Mouse (Mus musculus) layer of hippocampus, adult 9-11 months (tissue): ENCODE results near the gene Rims4.

Source experiments
- DNase-seq: peaks from one replicate; pipeline ENCODE4 v3.0.0; 2022

The Rims4 gene

GRCm38 (mm10) chr2:163865311-163865710 lies 53.2 kb downstream of the Rims4 start:
- no peak for DNase-seq

- no peak for DNase-seq
Measured at GRCm38 (mm10) chr2:163858254-163858947, 60.1 kb downstream of the Rims4 start.

GRCm38 (mm10) chr2:163857233-163857632 lies 61.2 kb downstream of the Rims4 start:
- no peak for DNase-seq

GRCm38 (mm10) chr2:163853461-163853901 lies 65.0 kb downstream of the Rims4 start, which contains the start of gene Kcnk15:
Gene Kcnk15 (plus strand): TSS chr2:163853651.
- DNase-seq = no peak

GRCm38 (mm10) chr2:163842043-163842442 lies 76.4 kb downstream of the Rims4 start:
- no peak for DNase-seq

GRCm38 (mm10) chr2:163839519-163839918 lies 79.0 kb downstream of the Rims4 start:
- no peak for DNase-seq

- peak; percentile 82 for DNase-seq
Measured at GRCm38 (mm10) chr2:163838043-163838442, 80.4 kb downstream of the Rims4 start.

- no peak for DNase-seq
Measured at GRCm38 (mm10) chr2:163831163-163831562, 87.3 kb downstream of the Rims4 start.

GRCm38 (mm10) chr2:163826494-163826893 lies 92.0 kb downstream of the Rims4 start:
- DNase-seq = no peak

- DNase-seq = no peak
Measured at GRCm38 (mm10) chr2:163825861-163826260, 92.6 kb downstream of the Rims4 start.

- DNase-seq = no peak
Measured at GRCm38 (mm10) chr2:163823771-163824170, 94.7 kb downstream of the Rims4 start.

GRCm38 (mm10) chr2:163823248-163823647 lies 95.2 kb downstream of the Rims4 start:
- DNase-seq = no peak

- DNase-seq = no peak
Measured at GRCm38 (mm10) chr2:163820607-163821006, 97.9 kb downstream of the Rims4 start, which contains the start of gene Ccn5. Gene Ccn5 (plus strand): TSS chr2:163820861.

GRCm38 (mm10) chr2:163814739-163815465 lies 103.6 kb downstream of the Rims4 start:
- no peak for DNase-seq

- no peak for DNase-seq
Measured at GRCm38 (mm10) chr2:163813077-163813476, 105.4 kb downstream of the Rims4 start.
